Mouse (Mus musculus) cerebellum, adult 2 months (tissue): ENCODE data around the gene Usp47.

Source experiments
- CTCF ChIP-seq: fragments of 200-500 bp; IDR thresholded peaks from 2 replicates; pipeline ENCODE4 v1.5.1; 2011; ENCODE audit warnings: low read depth, mild to moderate bottlenecking, control low read depth, low read length, moderate library complexity, borderline replicate concordance; ENCODE audit not compliant: insufficient read depth
- POLR2A ChIP-seq: fragments of 200-500 bp; IDR thresholded peaks from 2 replicates; pipeline ENCODE4 v1.6.1; 2011; ENCODE audit warnings: low read length, control low read depth, borderline replicate concordance; ENCODE audit not compliant: insufficient read depth

DNA sequence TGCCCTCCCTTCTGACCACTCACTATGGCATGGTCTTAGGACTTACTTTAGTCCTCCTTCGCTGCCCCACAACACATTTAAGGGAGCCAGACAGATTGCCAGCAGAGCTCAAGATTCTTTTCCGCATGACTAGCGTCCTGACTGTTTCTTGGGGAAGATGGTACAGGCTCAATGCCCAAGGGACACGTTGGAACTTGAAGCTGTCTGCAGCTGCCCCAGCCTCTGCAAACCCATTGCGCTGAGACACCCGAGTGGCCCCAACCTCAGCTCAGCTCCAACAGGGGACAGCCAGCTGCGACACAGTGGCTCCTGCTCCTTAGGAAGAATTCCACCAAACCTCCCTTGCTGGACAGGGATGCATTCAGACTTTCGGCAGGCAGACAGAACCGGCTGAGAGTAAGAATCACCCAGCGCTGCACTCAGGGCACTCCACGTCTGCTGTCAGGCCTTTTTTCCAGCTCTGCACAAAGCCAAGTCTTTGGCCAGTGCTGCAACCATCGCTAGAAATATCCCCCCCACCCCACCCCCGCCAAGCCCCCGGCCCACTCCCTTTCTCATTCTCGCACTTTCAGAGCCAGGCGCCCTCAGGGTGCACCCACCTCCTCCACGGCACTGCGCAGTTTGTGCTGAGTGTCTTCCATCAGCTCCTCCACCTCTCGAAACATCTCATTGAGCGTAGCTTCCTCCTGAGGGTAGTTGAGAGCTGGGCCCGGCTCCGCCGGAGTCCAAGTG lies 134.4 kb downstream of the Usp47 start:
- TF ChIP-seq CTCF: no peak
- TF ChIP-seq POLR2A: no peak
